Mouse (Mus musculus) brain, embryonic 14.5 days (tissue): ENCODE results near the gene Thap8.

Source experiments
- CTCF ChIP-seq: fragments of 200-500 bp; IDR thresholded peaks from 2 replicates; pipeline ENCODE4 v1.5.1; 2012; ENCODE audit warnings: inconsistent platforms, mild to moderate bottlenecking, moderate library complexity, borderline replicate concordance; ENCODE audit not compliant: insufficient read depth, insufficient read length; ENCODE audit errors: extremely low read depth
- POLR2A ChIP-seq: fragments of 200-500 bp; IDR thresholded peaks from 2 replicates; pipeline ENCODE4 v1.6.1; 2012; ENCODE audit warnings: mild to moderate bottlenecking, inconsistent platforms, borderline replicate concordance; ENCODE audit not compliant: poor library complexity, insufficient read depth, insufficient read length, severe bottlenecking; ENCODE audit errors: extremely low read depth

DNA sequence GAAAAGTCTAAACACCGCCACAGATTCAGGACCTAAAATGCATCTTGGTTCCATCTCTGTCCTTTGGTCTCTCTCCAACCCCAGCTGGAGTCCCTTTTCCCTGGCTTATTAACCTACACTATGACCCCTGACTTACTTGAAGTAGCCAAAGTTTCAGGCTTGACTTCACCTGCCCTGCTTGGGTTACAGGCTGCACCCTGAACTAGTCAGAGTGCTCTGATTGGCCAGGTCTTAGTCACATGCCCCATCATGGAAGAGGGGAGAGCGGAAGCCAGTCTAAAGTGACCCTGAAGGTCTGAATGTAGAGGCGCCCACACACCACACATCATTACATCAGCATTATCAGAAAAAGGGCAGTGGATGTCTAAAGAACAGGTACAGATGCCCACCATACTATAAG lies 38.2 kb downstream of the Thap8 start:
- TF ChIP-seq CTCF (no peak), POLR2A (no peak)
